Mouse (Mus musculus) kidney, postnatal 14 days (tissue): ENCODE measurements around the gene Zfp202.
"Not testable (repeated sequence)": the region's sequence is repeated elsewhere in the genome, so short reads cannot be mapped to it uniquely, and the experiment has no call there.

Experiments
- DNase-seq: peaks from one replicate; pipeline ENCODE4 v3.0.0; 2022; ENCODE audit warnings: mixed read lengths

Gene Zfp202

GRCm38 (mm10) chr9:40192098-40193038, at the start of gene Zfp202:
Gene Zfp202 (plus strand): TSS chr9:40192316.
- DNase-seq, result peak; percentile 92

DNA sequence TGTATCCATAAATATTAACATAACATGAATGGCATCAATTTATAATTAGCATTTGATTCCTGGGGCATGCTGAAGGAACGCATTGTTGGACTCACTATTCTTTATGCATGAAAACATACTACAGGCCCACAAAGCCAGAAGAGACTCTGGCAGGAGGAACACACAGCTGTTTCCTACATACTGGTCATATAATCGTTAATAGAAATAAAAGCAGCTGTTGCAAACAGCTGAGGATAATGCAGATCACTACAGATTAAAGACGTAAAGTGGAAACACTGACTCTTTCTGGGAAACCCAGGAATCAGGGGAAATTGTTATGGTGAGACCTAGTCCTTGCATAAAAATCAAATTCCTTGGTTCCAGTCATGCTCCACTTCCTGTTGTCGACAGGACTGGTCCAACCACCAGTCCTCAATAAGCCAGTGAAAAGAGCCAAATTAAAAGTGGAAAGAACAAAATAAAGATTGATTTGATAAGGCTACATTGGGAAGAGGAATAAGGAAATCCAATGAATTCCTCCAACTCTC, 36.9 kb upstream of the Zfp202 start:
- DNase-seq, result no peak

GRCm38 (mm10) chr9:40166446-40166845, 25.7 kb upstream of the Zfp202 start:
- no peak for DNase-seq

GRCm38 (mm10) chr9:40177017-40177416, 15.1 kb upstream of the Zfp202 start:
- DNase-seq, result peak; percentile 15

GRCm38 (mm10) chr9:40180620-40181019, 11.5 kb upstream of the Zfp202 start, which contains the start of gene Olfr986:
Gene Olfr986 (plus strand): TSS chr9:40180920.
- DNase-seq, result no peak

DNA sequence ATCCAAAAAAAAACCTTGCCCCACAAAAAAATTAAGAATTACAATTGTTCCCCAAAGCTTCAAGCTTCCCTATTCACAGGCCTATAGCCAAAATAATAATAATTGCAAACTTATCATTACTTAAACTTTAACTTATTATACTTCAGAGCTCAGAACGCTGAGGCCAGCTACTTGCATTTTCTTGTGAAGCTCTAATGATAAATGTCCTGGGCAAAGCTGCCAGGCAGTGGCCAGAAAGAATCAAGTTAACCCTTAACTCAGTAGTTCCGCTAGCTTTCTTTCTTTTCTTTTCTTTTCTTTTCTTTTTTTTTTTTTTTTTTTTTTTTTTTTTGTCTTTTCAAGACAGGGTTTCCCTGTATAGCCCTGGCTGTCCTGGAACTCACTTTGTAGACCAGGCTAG, 7.0 kb upstream of the Zfp202 start:
- DNase-seq, result not testable (repeated sequence)

- no peak for DNase-seq
Measured at GRCm38 (mm10) chr9:40191086-40191876, 835 bp upstream of the Zfp202 start.

DNA sequence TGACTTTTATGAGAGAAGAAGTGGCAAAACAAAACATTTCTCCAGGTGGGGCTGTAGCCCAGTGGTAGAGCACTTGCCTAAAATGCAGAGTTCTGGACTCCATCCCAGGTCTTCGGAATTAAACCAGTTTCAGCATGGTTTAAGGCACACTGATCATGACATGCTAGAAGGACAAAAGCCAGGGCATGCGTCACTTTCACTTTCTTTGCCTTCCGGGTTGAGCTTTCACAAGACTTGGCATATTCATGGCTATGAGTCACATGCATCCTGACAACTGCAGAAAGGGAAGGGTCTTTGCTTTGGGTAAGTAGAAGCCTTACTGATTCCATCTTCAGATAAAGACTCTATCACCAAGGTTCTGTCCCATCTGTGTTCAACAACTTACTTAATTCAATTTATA, 3.9 kb downstream of the Zfp202 start:
- DNase-seq, result no peak

DNA sequence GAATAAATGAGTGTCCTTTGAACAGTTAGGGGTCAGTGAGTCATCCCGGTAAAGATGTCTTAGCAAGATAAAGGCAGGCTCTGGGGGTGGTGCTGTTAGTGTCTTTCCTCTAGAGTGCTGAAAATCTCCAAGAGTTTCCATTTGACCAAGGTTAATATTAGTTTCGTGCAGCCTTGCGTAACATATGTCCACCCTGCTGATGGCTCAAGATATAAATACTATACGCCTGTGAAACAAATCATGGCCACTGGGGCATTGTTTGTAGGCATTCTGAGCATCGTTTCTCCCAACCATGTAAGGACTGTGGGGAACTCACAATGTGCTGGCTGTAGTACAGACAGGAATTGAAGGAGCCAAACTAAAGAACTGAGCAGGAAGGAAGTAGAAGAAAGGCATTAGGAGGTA, 14.4 kb downstream of the Zfp202 start:
- DNase-seq, result no peak

DNA sequence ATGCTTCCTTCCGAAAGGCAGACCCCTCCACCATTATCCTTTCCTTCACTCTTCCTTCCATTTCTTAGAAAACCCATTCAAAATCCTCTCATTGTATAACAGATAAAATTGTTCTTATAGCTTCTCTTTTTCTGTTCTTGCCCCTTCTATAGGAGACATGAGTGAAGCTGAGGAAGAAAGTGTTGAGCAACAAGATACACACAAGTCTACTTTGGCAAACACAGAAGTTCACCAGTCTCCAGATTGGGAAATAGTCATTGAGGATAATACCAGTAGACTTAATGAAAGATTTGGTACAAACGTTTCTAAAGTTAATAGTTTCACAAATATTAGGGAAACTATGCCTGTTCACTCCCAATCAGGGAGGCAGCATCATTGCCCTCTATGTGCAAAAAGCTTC, 18.6 kb downstream of the Zfp202 start:
- DNase-seq, result no peak

- no peak for DNase-seq
Measured at GRCm38 (mm10) chr9:40214058-40214457, 21.9 kb downstream of the Zfp202 start.

DNA sequence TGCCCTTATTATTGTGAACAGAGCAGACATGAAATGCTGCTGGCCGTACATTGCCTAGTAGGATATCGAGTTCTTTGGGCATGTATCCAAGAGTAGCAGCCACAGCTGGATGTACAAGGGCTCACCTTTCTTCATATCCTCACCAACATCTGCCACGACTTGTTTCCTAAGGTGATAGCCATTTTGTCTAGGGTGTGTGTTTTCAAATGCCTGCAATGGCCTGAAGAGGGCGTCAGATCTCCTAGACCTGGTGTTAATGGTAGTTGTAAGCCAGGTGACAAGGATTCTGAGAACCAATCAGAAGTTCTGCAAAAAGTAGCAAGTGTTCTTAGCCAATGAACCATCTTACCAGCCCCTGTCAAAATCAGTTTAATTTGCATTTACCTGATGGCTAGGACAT, 24.5 kb downstream of the Zfp202 start:
- DNase-seq, result no peak

DNA sequence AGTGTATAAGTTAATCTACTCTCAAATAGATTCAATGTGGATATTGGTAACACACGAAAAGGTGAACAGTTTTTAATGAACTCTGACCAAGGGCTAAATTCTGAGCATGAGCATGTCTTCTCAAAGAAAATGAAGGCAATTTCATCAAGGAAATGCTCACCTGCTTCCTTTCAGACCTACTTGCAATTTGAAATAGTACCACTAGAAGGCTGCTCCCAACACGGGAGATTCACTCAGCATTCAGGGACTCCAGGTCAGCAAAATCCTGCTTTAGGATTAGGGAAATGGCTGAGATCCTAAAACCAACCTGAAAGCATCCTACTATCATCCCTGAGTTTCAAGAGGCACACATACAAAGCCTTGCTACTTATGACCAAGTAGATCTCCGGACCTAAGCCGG, 32.2 kb downstream of the Zfp202 start:
- DNase-seq, result no peak

GRCm38 (mm10) chr9:40227874-40228789, 36.0 kb downstream of the Zfp202 start:
- peak; percentile 56 for DNase-seq

DNA sequence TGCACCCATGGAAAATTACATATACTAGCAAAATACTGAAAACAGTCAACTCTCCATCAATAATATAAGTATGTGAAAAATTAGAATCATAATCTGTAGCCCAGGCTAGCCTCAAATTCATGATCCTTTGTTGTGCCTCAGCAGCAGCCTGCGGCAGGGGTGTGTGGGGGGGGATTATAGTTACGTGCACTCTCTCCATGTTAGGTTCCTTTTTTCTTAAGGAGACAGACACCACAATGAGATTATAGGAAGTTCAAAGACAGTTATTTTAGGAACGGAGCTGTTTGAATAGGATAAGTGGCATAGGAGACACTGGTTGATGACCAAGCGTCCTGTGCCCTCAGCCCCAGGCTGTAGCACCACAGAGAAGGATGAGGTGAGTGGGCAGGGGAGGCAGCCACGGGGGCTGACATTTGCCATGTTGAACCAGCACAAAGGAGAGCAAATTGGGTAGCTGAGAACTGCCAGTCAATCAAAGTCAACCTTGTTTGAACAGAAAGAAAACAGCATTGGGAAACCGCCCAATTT, 36.8 kb downstream of the Zfp202 start:
- DNase-seq, result no peak

DNA sequence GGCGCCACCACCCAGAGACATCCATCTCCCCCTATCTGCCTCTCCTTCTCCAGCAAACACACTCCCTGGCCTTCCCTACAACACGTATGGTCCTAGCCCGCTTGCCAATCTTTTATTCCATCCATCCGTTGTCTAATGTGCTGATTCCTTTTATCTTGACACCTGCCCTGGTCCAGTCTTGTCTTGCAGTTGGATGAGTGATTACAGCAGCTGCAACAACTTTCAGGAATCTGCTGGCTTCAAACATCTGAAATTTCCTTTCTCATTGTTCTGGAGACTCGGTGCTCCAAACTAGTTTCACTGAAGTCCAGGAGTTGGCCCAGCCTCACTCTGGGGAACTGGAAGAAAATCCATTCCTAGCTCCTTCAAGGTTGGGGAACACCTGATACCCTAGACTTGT, 37.4 kb downstream of the Zfp202 start:
- no peak for DNase-seq

- DNase-seq, result no peak
Measured at GRCm38 (mm10) chr9:40231019-40231418, 38.9 kb downstream of the Zfp202 start.

GRCm38 (mm10) chr9:40234233-40235072, 42.3 kb downstream of the Zfp202 start:
- DNase-seq, result no peak

DNA sequence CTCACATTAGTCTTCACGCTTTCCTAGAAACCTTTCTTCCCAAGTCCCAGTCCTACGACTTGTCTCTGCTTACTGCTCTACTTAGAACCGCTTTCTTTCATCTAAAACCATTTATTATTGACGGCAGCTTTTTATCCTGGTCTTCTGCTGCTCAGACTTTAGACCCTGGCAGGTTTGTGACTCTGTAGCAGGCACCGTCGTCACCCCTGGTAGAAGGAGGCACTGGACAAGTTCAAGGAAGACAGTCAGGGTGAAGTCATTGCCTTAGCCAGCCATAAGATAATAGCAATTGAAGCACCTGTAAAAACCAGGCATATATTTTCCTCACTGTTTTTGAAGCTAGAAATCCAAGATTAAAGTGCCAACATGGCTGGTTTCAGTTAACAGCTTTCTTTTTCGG, 43.1 kb downstream of the Zfp202 start:
- no peak for DNase-seq

- DNase-seq, result no peak
Measured at GRCm38 (mm10) chr9:40239749-40240148, 47.6 kb downstream of the Zfp202 start.

GRCm38 (mm10) chr9:40240311-40240710, 48.2 kb downstream of the Zfp202 start:
- DNase-seq, result no peak
